Mouse (Mus musculus) kidney, adult 11 months (tissue): ENCODE data around the gene Mypn.

Experiments
- DNase-seq: peaks from one replicate; pipeline ENCODE4 v3.0.0; 2022

The Mypn gene

GRCm38 (mm10) chr10:63203728-63204127, at the start of gene Mypn:
Gene Mypn, minus strand, starts transcription at chr10:63203952.
- no peak for DNase-seq

DNA sequence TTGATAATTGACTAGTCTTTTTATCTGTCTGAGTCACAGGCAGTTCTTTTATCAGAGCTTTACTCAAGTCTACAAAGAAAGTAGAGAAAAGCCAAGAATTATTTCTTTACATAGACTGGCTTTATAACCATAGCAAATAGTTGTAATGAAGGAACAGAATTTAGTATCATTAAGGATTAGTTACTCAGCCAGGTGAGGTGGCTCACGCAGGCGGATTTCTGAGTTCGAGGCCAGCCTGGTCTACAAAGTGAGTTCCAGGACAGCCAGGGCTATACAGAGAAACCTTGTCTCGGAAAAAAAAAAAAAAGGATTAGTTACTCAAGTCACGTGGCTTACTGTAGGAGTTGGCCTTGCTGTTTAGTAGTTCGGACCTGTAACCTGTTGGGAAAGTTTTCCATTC, 44.7 kb upstream of the Mypn start:
- no peak for DNase-seq

GRCm38 (mm10) chr10:63247457-63247856, 43.7 kb upstream of the Mypn start:
- DNase-seq = no peak

- no peak for DNase-seq
Observed at GRCm38 (mm10) chr10:63245846-63246245, 42.1 kb upstream of the Mypn start.

DNA sequence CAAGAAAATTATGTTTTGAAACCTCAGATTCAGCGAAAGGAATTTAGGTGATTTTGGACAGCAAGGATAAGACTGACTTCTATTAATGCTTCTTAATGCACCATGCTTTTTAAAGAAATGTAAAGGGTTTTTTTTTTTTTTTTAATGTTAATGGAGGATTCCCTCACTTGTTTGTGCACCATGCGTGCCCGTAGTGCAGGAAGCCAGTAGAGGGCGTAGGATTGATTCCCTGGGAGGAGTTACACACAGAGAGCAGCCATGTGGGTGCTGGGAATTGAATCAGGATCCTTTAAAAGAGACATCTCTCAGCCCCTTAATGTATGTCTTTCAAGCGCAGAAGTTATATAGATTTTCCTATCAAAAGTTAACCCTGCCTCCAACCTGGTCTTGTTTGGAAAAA, 41.0 kb upstream of the Mypn start:
- peak; percentile 32 for DNase-seq

DNA sequence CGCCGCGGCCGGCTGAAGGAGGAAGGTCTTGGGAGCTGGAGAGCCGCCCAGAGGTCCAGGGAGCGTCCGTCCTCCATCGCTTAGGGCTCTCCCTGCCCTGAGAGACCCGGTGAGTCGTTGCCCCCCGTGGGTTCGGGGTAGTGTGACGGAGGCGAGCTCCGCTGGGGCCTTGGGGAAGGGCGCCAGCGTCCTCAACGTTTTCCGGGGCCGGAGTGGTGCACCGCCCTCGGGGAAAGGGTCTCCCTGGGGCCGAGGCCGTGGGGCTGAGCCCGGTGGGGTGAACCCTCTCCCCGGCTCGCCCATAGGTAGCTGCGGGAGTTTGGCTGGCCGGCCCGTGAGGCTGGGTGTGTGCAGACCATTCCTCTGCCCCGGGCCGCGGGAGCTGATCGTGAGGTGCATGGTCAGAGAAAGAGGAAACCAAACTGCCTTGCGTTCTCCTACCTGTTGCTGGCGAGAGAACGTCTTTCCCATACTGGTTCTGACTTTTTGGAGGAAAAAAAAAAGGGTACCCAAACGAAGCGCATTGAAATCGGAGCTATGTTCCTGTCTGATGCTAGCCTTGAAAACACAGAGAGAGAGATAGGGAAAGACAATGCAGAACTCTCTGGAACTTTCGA, 40.4 kb upstream of the Mypn start:
- no peak for DNase-seq

DNA sequence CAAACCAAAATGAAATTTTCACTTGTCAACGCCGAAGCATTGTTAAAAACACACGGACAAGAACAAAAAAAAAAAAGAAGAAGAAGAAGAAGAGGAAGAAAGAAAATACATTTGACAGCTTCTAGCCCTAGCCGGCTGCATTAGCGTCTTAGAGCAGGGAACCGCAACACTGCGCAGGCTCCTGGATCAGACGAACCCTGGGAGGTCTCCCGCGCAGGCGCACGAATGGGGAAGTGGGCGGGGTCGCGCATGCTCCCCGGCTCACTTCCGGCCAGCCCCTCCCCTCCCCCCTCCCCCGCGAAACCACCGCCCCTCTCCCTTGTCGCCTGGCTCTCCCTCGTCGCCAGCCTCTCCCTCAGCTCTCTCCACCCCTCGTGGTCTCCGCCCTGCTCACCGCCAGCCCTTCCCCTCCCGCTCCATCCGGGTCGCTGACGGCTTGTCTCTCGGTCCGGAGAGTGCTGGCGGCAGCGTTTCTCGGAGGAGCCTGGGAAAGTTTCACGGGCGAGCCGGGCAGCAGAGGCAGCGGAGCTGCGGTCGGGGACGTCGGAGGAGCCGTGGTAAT, 39.8 kb upstream of the Mypn start, which contains the start of gene Herc4:
Gene Herc4, plus strand, starts transcription at position 318 of the 562 bp plus-strand sequence.
- DNase-seq = peak; percentile 95

- no peak for DNase-seq
Observed at GRCm38 (mm10) chr10:63242798-63243435, 39.2 kb upstream of the Mypn start.

GRCm38 (mm10) chr10:63240868-63241271, 37.1 kb upstream of the Mypn start:
- DNase-seq = no peak

DNA sequence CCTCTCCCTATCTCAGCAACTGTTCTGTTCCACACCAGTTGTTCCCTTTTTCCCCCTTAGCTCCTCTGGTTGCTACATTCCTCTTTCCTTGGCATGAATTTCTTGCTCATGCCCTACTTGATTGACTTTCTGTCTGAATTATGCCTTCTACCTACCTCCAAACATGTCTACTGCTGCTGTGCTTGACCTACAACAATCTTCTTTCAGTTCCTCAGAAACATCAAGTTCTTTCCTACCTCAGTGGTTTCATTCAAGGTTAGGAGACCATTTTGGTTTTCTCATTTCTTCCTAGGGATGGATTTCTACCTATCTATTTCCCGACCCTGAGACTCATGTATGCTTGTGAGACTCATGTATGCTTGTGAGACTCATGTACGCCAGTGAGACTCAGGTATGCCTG, 36.1 kb upstream of the Mypn start:
- DNase-seq = no peak

DNA sequence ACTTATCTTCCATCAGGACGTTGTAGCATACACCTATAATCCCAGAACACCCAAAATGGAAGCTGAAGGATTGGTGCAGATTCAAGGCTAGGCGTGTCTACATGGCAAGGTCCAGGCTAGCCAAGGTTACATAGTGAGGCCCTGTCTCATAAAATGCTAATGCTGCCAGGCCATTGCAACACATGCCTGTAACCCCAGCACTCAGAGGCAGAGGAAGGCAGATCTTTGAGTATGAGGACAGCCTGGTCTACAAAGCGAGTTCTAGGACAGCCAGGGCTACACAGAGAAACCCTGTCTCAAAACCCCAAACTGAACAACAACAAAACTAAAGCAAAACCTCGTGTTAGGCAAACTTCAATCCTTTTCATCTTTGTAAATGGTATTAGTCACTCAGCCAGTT, 34.3 kb upstream of the Mypn start:
- DNase-seq = no peak

DNA sequence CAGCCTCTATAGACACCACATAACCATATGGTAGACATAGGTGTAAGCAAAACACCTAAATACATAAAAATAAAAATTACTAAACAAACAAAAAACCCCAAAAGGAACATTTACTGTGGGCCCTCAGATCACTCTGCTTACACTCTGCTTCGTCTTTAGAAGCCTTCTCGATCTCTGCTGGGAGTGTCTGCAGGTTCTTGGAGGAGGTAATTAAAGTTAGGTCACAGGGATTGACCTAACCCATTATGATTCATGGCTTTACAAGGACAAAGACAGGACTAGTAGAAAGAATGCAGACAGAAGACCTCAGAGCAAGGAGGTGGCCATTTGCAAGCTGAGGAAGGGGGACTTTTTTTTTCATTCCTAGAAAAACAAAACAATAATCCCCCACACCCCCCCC, 33.5 kb upstream of the Mypn start:
- no peak for DNase-seq

DNA sequence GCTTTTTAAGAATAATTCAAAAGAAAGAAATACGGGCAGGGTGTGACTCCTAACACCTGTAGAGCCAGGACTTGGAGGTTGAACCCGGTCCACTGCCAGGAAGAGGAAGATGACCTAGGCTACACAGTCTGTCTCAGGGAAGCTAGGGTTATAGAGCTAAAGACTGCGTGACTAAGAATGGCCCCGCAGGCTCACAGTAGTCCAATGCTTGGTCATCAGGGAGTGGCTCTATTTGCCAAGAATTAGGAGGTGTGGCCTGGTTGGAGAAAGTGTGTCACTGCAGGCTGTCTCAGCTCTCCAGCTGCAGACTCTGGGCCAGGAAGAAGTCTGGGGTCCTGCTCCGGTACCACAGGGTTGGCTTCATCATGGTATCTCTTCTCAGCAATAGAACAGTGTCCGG, 32.9 kb upstream of the Mypn start:
- DNase-seq = no peak

- DNase-seq = no peak
Observed at GRCm38 (mm10) chr10:63235889-63236288, 32.1 kb upstream of the Mypn start.

DNA sequence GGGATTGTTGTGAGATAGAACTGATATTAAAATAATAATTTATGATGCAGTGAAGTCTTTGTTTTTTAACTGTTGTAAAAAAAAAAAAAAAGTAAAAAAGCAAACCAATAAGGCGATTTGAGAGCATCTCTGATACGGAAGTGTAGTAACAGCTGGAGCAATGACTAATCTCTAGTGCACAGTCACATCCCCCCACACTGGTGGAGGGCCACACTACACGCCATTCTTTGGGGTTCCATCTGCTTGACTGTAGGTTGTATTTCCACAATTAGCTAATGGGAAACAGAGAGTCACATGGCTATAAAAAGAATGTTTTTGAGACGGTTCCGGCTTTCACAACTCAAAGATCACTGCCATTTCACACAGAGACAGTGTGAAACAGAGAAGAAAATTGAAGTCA, 30.4 kb upstream of the Mypn start:
- no peak for DNase-seq

GRCm38 (mm10) chr10:63231630-63232029, 27.9 kb upstream of the Mypn start:
- DNase-seq = no peak

GRCm38 (mm10) chr10:63230854-63231253, 27.1 kb upstream of the Mypn start:
- no peak for DNase-seq

DNA sequence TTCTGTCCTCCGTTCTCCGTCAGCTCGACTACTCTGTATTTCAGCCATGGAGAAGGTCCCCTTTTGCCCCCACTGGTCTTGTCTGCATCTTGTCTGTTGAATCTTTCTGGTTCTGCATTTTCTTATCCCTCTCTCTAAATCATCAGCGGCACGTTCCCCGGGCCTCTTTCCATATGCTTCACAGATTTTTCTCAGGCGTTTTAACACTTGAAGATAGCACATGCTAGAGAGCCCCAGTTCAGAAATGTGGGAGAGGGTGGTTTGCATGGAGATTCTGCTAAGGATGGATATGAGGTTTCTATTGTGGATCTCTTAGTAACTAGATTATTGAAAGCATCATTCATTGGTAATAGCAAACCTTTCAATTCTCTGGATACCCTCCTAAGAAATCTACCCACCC, 26.5 kb upstream of the Mypn start:
- no peak for DNase-seq

DNA sequence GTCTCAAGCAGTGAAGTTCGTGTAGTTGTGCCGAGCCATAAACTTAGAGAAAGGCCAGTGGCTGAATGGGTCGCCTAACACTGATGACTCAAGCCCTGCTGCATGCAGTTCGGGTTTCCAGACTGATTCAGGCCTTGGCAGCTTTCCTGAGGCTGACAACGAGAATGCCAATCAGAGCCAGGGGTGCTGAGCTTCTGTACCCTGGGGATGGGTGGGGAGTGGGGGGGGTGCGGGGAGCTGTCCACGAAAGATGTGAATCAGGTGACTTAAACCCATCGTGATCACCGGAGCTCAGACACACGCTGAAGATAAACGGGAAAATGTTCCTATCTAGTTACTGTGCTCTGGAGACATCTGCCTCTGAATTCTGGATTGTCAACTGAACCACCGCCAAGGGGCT, 20.6 kb upstream of the Mypn start:
- DNase-seq = no peak

- no peak for DNase-seq
Observed at GRCm38 (mm10) chr10:63221081-63221783, 17.5 kb upstream of the Mypn start.

GRCm38 (mm10) chr10:63208871-63209270, 5.1 kb upstream of the Mypn start:
- no peak for DNase-seq

DNA sequence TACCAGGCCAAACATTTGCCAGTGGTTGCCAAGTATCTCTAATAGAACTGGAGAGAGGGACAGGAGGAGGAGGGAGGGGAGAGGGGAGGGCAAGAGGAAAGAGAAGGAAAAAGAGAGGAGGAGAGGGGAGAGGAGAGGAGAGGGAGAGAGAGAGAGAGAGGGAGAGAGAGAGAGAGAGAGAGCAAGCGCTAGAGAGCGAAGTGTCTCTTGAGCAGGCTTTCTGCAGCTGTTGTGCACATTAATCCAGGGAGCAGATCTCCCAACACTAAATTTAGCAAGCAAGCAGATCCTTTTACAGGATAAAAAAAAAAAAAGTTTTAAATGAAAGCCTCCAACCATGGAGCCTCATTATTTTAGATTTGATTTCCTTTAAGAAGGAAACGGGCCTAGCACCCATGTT, 750 bp downstream of the Mypn start:
- DNase-seq = no peak

GRCm38 (mm10) chr10:63201534-63201933, 2.2 kb downstream of the Mypn start:
- DNase-seq = no peak

GRCm38 (mm10) chr10:63199008-63199407, 4.7 kb downstream of the Mypn start:
- no peak for DNase-seq
